Mouse (Mus musculus) CD4-positive, CD25-positive, alpha-beta regulatory T cell, adult 4 months (primary cell): ENCODE results near the gene Lonrf2. TPM values are rescaled to one million over a fixed set of nuclear protein-coding genes. Genes with fewer than 3 reads are reported as not detected.
A peak's percentile ranks its signal among the peaks of the same experiment; 100 is the strongest.

Source experiments
- ATAC-seq: one replicate; pipeline ENCODE4 v1.8.0; 2017
- polyA plus RNA-seq, 2 experiments: library from polyadenylated mRNA; unstranded; fragments of 100-300 nt; shearing (Covaris generic); gene quantifications; one replicate each; pipeline ENCODE4 v1.2.1; 2017

Gene Lonrf2
- polyA plus RNA-seq, 2 experiments from 2014 or later = not detected

DNA sequence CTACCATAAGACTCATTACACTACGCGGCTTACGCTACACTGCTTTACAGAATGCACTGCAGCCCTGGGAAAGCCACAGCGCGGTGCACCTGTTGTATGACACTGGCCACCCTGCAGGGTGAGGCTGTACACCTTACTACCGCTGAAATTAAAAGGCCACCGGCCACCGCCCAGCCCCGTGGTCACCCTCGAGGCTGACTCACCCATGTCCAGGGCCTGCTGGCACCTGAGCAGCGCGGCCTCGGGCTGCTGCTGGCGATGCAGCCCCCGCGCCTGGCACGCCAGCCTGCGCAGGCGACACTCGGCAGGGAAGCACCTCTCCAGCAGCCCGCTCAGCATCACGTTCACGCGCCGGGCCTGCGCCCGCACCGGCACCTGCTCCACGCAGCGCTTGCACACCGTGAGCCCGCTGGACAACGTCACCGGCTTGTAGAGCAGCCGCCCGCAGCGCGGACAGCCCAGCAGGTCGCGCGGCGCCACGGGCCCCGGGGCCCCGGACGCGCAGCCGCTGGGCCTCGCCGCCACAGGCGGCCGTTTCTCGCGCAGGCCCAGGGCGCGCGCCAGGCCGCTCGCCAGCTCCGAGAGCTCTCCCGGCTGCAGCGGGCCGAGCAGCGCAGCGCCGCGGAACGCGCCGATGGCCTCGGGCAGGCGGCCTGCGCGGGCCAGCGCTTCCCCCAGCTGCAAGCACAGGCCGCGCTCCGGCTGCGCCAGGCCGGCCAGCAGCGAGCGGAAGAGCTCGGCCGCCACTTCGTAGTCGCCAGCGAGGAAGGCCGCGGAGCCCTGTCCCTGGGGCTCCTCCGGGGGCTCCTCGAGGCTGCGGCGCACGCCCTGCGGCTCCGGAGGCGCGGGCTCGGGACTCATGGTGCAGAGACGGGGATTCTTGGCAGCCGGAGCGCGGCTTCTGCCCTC, 689 bp downstream of the Lonrf2 start:
- no peak for ATAC-seq

DNA sequence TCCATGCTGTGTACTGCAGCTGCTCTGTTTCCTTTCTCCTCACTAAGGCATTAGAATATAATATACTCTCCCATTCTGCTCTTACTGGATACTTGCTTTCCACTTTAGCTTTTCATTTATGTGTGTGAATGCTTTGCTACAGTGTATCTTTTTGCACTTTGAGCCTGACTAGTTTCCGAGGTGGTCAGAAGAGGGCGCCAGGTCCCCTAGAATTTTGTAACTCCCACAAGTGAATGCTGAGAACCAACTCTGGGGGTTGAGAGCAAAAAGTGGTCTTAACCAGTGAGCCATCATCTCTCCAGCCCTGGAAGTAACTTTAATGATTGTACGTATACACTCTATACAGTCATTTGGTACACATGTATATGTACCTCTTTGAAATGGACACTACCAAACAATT, 1.6 kb downstream of the Lonrf2 start:
- no peak for ATAC-seq

DNA sequence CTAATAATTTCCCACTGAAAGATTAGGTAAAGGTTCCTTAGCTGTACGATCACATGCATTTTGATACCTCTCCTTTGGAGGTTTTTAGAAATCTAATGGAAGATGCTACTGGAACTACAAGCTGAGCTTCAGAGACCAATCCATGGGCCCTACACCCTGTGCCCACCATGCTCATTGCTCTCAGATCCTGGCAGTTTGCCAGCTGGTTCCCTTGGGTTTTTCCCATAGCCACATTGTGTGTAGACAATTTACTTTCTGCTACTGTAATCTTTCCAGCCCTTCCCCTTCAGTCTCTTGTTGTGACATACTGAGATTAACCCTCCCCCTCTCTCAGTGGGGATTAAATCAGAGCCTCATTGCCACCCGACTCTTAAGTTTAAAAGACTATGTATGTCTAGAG, 11.6 kb downstream of the Lonrf2 start:
- ATAC-seq = no peak

DNA sequence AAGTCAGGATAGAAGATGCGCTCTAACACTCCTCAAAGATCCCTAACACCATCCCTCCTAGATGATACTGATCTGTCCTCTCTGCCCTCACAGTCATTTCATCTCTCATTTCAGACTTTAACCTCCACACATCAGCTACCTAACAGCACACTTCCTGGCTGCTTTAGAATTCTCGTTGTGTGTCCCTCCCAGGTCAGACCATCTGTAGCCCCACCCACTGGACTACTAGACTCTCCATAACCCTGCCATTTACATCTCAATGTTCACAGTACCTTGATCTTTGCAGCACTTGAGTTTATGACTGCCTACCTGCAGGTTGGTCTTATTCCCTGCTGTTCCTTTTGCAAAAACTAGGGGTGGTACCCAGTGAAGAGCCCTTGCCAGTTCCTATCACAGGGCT, 12.7 kb downstream of the Lonrf2 start:
- ATAC-seq = no peak

DNA sequence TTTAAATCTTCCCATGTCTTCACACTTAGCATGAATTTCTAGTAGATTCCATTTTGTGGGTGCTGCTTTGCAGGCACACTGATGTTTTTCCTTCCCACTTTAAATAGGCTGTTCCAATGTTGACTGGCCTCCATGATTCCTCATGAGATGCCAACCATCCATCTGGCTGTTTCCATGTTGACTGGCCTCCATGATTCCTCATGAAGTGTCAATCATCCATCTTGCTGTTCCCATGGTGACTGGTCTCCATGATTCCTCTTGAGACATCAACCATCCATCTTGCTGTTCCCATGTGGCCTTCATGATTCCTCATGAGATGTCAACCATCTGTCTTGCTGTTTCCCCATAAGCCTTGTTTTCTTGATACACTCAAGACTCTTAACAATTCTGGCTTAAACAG, 16.8 kb downstream of the Lonrf2 start:
- no peak for ATAC-seq

DNA sequence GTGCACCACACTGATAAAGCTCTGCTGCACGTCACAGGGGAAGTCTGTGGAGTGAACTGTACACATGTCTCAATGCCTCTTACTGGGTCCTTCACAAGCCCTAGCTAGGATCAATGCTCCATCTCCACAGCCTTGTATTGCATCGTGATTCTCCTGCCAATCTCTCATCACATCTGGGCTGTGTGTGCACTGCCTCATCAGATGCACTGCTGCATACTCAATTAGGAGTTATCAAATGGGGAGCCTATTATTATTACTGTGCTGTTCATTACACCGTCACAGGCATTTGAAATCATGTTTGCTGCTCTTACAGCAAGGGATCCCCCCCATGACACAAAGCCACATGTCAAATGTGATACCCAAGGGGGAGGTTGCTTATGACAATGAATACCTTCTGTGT, 18.8 kb downstream of the Lonrf2 start:
- no peak for ATAC-seq

DNA sequence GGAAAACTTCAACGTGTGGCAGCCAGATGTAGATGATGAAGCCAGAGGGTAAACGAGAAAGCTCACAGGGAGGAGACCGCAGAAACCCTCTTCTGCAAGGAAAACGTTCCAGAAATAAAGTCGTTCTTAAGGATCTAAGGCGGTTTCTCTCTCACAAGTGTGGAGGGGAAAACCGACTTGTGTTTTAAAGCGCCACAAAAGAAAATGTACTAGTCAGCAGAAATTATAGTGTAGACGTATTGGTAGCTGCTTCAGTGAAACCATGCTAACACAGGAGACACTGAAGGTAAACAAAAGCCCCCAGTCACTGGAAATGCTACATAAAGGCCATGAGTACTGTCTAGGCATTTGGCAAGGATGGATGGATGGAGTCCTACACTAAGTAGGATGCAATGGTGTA, 19.2 kb downstream of the Lonrf2 start:
- ATAC-seq = no peak

DNA sequence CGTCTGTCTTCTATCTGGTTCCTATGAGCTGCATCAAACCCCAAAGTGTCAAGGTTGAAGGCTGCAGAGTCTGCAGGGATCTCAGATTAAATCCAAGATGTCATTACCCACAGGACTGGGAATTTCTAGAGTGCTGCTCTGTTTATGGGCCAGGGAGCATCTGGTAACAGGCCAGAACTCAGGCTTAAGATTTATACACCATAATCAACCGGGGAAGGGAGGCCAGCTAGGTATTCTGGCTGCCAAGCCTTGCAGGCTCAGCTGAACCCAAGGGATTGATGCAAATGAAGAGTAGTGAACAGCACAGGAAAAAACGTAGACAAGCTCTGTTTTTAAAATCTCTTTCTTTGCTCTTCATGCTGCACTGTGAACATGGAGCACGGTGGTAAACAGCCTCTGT, 20.2 kb downstream of the Lonrf2 start:
- no peak for ATAC-seq

DNA sequence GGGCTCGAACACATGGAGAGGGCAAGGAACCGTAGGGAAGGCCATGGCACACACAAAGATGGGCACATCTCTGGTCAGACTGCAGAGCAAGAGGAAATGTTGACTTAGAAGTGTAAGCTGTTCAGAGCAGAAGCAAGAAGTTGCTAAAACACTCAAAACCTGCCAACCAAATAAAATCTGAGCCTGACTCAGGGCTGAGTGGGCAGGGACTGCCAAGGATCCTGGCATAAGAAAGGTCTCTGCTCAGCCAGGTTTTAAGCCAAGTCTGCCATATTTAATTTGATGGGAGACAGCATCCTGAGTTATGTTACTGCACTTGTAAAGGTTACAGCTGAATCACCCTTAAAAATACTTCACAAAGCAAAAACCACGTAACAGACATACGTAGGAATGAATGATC, 29.4 kb downstream of the Lonrf2 start:
- no peak for ATAC-seq

DNA sequence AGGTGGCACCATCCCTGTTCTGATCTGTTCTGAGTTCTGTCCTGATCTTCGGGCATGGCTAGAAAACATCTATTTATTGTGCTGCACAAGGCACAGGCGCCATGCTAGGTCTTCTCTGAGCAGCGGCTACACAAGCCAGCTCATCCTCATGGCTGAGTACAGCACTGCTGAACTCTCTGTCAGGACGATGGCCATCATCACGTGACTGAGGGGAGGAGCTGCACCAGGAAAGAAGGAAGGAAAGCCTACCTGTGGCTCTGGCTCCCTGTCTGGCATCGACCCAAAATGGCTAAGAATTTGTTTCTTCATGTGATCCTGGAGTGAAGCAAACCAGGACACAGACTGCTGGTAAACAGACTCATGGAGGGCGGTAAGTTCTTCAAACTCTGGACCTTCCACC, 36.1 kb downstream of the Lonrf2 start:
- no peak for ATAC-seq

DNA sequence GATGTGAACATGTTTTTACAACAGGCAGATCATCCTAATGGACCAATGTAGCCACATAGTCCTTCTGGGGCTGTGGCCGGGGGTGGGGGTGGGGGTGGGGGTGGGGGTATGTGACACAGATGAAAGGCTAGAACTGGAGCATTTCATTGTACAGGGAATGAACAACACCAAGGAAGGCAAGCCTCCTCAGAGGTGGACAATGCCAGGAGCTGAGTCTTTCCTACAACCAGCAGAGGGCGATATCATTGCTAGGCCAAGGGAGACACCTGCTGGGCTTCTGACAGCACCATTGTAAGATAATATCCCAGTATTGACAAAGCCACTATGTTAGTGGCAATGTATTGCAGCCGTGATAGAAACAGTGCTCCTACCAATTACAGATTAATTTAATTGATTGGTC, 37.2 kb downstream of the Lonrf2 start:
- ATAC-seq = no peak

DNA sequence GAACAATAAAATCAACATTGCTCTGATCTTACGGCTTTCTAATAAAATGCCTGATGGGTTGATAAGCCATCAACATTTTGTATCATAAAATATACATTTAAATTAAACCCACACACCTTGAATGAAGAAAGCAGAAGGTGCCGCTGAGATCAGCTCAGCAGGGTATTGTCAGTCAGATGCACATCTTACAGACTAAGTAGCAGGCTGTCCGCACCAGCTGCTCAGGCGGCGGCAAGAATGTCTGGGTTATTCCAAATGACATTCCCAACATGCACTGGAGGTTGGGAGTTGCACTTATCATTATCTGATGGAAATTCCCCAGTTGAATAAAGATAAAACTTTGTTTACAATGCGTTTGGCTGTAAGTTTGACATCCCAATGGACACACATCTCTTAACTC, 39.6 kb downstream of the Lonrf2 start:
- ATAC-seq = no peak

DNA sequence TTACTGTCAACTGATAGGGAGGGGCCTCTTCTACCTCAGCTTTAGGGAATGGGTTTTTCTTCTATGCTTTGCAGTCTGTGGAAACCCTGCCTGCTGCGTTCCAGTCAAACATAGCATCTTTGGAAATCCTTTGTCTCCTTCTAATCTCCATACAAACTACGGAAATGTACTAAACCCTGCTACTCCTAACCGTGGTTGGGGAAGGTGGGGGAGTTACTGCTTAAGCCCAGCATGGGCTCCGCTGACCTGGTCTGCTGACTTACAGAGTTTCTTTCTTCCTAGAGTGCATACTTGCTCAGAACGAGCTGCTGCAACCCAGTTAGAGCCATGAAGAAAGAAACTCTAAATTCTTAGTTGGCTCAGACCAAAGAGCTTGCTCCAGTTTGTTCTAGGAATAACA, 41.0 kb downstream of the Lonrf2 start:
- no peak for ATAC-seq

DNA sequence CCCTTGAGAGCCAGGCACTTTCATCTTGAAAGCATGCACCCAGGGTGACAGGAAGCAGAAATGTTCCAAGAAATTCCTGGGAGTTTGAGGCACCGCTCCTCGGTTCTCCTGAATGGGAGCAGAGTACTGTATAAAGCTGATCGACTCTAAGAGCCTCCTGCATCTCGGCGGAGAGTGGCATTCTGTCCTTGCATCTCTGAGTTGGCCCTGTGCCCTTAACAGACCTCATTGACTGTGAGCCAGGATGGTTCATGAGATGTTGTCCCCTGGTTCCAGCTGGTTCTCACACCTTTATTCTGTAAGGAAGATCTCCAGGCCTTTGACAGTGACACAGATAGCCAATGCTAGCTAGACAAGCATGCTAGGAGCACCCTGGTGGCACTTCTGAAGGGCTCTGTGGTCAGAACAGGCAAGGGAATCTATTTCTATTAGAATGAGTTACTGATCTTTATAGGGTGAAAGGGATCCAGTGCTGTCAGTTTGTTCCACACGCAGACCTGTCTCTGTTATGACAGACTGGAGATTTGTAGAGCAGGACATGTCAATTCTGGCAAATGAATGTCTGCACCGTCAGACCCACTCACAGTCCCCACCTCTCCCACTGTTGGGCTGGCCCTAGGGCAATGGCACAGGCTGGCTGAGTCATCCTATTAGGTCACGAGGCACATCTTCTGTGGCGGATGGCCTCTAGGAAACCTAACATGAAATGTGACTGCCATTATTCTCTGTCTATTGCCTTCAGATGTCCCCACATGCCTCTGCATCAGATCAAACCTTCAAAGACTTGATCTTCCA, 45.3 kb downstream of the Lonrf2 start:
- no peak for ATAC-seq

DNA sequence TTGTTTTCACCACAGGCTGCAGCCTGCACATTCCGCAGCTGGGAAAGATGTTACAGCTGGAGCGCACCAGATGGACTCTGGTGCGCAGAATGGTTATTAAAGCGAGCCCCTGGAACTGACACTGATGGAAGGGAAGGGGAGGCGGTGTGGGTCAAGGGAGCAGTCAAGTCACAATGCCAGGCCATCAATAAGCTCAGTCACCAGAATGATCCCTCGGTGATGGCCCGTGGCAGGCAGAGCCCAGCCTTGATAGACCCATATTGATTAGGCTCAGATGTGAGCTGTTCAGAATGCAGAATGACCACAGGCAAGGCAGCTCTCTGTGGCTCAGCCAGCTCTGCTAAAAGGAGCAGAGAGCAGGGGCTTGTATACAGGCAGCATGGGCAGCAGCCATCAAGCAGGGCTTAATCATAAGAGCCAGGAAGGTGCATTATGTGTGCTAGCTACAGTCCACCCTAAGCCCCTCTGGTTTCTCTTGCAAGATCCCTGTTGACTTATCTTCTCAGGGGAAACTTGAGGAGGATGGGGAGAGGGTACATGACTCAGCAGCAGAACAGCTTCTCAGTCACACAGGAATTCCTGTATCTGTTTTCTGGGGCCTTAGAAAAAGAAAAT, 46.4 kb downstream of the Lonrf2 start:
- ATAC-seq = no peak

DNA sequence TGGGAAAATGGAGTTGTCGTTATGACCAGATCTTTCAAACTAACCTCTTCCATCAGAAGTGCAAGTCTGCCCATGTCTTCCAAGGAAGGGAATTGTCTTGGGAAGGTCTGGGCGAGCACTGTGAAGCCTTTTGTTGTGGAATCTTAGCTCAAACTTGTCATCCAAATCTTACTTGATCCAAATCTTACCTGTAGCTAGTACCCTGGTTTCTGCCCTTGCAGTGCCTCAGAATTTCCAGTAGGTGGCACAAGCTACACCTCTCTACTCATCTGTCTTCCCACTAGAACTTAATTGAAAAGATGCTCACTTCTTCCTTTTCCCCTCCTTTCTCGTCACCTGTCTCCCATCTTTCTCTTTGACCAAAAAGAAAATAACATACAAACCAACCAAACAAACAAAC, 47.6 kb downstream of the Lonrf2 start:
- ATAC-seq = no peak

DNA sequence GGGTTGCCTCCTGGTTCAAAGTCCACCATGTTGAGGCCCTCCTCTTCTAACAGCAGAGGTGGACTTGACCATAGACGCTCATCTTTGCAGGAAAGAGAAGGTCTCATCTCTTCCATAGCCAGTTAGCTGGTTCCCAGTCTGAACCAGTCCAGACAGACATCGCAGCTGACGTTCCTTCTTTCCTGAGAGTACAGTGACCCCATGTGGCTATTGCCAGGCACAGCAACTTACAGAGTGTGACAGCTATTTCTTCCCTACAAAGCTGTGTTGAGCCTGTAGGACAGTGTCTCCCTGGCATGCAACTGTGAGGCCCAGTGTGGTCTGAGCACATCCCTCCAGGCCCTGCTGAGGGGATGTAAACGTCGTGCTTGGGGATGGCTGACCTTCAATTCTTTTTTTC, 49.1 kb downstream of the Lonrf2 start:
- peak; percentile 54 for ATAC-seq

DNA sequence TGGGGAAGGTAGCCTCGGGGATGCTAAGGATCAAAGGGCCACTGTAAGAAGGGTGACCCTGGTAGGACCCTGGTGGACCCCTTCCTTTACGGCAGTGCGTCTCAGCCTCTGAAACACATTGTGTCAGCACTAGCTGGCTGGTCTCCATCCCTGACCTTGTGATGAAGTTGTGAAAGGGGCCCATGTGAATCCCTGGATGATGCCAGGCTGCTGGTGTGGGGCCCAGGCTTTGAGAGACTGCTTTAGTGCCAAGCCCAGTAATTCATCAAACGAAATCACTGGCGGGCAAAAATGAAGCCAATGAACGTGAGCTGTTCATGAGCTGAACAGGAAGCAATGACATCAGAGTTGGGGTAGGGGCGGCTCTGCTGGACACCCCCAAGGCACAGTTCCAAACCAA, 50.2 kb downstream of the Lonrf2 start:
- ATAC-seq = no peak

DNA sequence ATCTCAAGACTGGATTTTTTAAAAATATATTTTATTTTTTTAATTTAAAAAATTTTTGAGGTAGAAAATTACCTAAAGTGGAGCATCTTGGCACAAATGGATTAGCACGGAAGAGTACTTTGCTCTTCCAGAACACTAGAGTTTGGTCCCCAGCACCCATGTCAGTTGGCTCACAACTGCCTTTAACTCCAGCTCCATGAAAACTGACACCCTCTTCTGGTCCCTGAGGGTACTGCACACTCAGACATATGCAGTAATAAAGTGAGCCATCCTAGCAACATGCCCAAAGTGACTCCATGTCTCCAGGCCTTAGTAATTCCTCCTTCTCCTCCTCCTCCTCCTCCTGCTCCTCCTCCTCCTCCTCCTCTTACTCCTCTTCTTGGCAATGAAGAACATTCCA, 58.2 kb downstream of the Lonrf2 start:
- no peak for ATAC-seq

DNA sequence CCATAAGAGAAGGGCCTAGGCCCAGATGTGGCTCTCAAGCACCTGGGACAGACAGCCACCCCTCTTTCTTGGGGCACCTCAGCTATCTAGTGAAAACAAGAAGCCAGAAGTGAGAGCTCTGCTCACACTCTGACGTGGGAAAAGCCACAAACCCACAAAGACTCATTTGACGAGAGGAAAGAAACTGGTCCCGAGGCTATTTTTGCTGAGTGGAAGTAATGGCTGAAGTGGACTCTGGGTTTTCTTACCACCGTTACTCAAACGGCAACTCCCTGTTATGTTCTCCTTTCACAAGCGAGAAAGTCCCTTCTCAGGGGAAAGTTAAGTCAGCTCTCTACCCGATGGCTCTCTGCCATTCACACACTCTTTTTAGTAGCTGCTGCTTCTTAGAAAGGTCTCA, 59.0 kb downstream of the Lonrf2 start:
- peak; percentile 88 for ATAC-seq

DNA sequence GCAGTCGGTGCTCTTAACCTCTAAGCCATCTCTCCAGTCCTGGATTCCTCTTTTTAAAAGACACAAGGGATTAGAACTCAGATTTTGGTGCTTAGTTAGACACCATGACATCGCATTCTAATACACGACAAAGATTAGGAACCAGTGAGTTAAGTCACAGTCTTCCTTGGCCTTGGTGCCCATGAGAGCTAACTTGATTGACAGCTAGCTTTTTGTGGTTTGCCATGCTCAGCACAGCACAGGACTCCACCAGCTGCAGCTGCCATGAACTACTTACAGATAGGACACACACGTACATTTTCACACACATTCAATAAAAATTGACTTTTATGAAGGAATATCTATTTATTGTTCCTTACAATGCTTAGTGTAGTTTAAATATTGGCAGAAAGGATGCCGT, 60.8 kb downstream of the Lonrf2 start:
- no peak for ATAC-seq

DNA sequence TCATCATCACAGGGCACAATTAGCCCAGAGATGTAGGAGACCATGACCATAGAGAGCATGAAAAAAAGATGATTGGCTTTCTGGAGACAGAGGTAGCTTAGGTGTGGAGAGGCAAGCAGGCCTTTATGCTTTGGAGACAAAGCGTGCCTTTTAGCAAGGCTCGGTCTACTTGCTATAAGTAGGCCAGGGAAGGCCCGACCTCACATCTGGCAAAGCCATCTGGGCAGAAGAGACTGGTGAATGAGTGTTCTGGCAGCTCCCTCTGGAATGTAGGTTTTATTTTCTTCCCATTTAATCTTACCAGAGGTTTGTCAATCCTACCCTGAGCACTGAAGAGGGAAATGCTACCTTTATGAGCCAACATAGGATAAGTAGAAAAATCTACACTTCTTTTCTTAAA, 65.8 kb downstream of the Lonrf2 start:
- ATAC-seq = no peak

DNA sequence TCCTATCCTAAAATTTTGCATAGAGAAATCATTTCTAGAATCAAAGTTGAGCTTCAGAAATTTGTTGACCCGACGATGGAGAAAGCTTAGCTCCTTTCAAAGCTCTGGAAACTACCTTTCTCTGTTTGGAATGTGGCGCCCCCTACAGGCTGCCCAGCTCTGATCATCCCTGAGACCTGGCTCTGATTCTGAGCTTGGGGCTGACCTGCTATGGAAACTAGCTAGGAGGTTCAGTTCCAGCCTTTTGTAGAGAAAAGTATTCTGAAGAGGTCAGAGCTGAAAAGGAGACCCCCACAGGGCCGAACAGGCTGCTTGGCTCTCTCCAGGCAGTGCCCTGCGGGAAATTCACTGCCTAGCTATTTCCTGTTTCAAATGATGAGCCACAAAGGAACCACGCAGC, 66.6 kb downstream of the Lonrf2 start:
- no peak for ATAC-seq

DNA sequence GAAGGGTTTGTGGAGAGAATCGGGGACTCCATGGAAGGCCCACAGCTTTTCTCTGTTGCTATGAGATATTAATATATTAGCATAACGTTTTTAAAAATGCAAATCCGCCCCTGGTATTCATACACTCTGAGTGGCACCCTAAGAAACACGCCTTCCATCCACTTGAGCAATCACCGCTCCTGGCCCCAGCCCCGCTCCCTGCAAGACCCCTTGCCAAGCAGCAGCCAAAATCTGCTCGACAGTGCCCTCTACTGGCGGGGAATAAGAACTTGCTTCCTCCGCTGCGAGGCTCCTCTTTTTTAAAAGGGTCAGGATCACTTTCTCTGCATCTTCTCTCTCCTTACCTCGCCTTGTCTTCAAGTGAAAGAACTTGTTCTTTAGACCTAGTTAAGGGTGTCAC, 68.7 kb downstream of the Lonrf2 start:
- ATAC-seq = no peak
